Mouse (Mus musculus): ENCODE results near the gene C2cd3. TPM values are rescaled to one million over a fixed set of nuclear protein-coding genes. Genes with fewer than 3 reads are reported as not detected.

C2cd3 gene
- total and polyA plus RNA-seq, 2 experiments from 2014 or later: 9.2 to 18.3 TPM

GRCm38 (mm10) chr7:100484493-100484892, 112.5 kb downstream of the C2cd3 start:
- no peaks in the 10 kb centered on the region for H3K4me1 ChIP-seq (ENCODE audit: insufficient read depth, low read length)
- 71% methylated on average over 5 of the region's 5 CpGs for WGBS
- no peaks in the 10 kb centered on the region for H3K27me3 ChIP-seq (ENCODE audit: insufficient read depth, low read length)
- ATAC-seq (no peak), DNase-seq (ENCODE audit: low spot score) (no peak)
- H3K9me3 ChIP-seq (ENCODE audit: low read length): no peaks in the 10 kb centered on the region
- no peaks in the 10 kb centered on the region for H3K36me3 ChIP-seq (ENCODE audit: insufficient read depth, low read length)
- no peak overlapping the region for H3K27ac ChIP-seq
- TF ChIP-seq CTCF (IDR thresholded peaks at IDR 0.05; ENCODE audit: low read depth): no peak
- no peak overlapping the region for H3K4me2 ChIP-seq (ENCODE audit: low read depth, low read length)
- no peak overlapping the region for H3K4me3 ChIP-seq (ENCODE audit: low read length)
- H3K9ac ChIP-seq (replicated peaks; ENCODE audit: low read length): no peak overlapping the region

DNA sequence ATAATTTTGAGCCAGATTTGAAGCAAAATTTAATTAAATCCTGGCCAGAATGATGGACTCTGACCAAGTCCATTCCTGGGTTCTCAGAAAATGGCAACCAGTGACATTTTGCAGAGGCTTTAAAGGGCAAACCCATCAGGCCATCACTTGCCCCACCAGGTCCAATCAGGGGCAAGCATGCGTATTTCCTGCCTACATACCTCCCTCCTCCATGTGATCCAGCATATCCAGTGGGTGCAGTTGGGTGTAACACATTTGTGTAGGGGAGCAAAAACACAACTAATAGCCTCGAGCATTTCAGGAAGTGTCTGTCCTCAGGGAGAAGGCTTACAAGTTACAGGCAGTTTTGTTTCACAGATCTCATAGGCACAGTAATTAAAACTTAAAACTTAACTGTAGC, 115.3 kb downstream of the C2cd3 start:
- no peak for ATAC-seq

GRCm38 (mm10) chr7:100488474-100489048, 116.5 kb downstream of the C2cd3 start:
- Histone ChIP-seq H3K4me1 (ENCODE audit: insufficient read depth, low read length) (peaks cover 6% of the 10 kb centered on the region; the same call in 1 of the 2 replicates), H3K9me3 (ENCODE audit: low read length) (no peaks in the 10 kb centered on the region), H3K4me3 (ENCODE audit: low read length) (no peak overlapping the region), H3K4me2 (ENCODE audit: low read depth, low read length) (no peak overlapping the region), H3K36me3 (ENCODE audit: insufficient read depth, low read length) (no peaks in the 10 kb centered on the region), H3K27ac (peak overlapping the region; percentile 73; the same call in 1 of the 2 replicates), H3K27me3 (ENCODE audit: insufficient read depth, low read length) (no peaks in the 10 kb centered on the region), H3K9ac (replicated peaks; ENCODE audit: low read length) (no peak overlapping the region)
- WGBS: 17% methylated on average over 10 of the region's 10 CpGs
- DNase-seq (ENCODE audit: low spot score) (peak; percentile 74), ATAC-seq (peak; percentile 83)
- no peak for TF ChIP-seq CTCF (IDR thresholded peaks at IDR 0.05; ENCODE audit: low read depth)

More for the DNA sequence above, 115.3 kb downstream of the C2cd3 start:
- Histone ChIP-seq H3K4me1 (ENCODE audit: insufficient read depth, low read length) (no peaks in the 10 kb centered on the region), H3K4me3 (ENCODE audit: low read length) (no peak overlapping the region), H3K27me3 (ENCODE audit: insufficient read depth, low read length) (no peaks in the 10 kb centered on the region), H3K9me3 (ENCODE audit: low read length) (no peaks in the 10 kb centered on the region), H3K4me2 (ENCODE audit: low read depth, low read length) (no peak overlapping the region), H3K36me3 (ENCODE audit: insufficient read depth, low read length) (no peaks in the 10 kb centered on the region), H3K27ac (no peak overlapping the region), H3K9ac (replicated peaks; ENCODE audit: low read length) (no peak overlapping the region)
- DNase-seq (ENCODE audit: low spot score): no peak
- 71% methylated on average over 2 of the region's 2 CpGs for WGBS
- TF ChIP-seq CTCF (IDR thresholded peaks at IDR 0.05; ENCODE audit: low read depth): no peak

- ATAC-seq (no peak), DNase-seq (ENCODE audit: low spot score) (peak; percentile 10)
- peak overlapping the region; percentile 58 for H3K9ac ChIP-seq (replicated peaks; ENCODE audit: low read length)
- TF ChIP-seq CTCF (IDR thresholded peaks at IDR 0.05; ENCODE audit: low read depth): peak; percentile 0; the same call in 1 of the 2 replicates
- peak overlapping the region; percentile 45; the same call in 1 of the 2 replicates for H3K27ac ChIP-seq
- H3K4me3 ChIP-seq (ENCODE audit: low read length): peak overlapping the region; percentile 39
- H3K27me3 ChIP-seq (ENCODE audit: insufficient read depth, low read length): no peaks in the 10 kb centered on the region
- WGBS: 5% methylated on average over 35 of the region's 36 CpGs
- peak overlapping the region; percentile 70 for H3K4me2 ChIP-seq (ENCODE audit: low read depth, low read length)
- no peaks in the 10 kb centered on the region for H3K9me3 ChIP-seq (ENCODE audit: low read length)
- no peaks in the 10 kb centered on the region for H3K36me3 ChIP-seq (ENCODE audit: insufficient read depth, low read length)
- H3K4me1 ChIP-seq (ENCODE audit: insufficient read depth, low read length): peaks cover 13% of the 10 kb centered on the region; the same call in 1 of the 2 replicates
Observed at GRCm38 (mm10) chr7:100492391-100493116, 120.5 kb downstream of the C2cd3 start.

DNA sequence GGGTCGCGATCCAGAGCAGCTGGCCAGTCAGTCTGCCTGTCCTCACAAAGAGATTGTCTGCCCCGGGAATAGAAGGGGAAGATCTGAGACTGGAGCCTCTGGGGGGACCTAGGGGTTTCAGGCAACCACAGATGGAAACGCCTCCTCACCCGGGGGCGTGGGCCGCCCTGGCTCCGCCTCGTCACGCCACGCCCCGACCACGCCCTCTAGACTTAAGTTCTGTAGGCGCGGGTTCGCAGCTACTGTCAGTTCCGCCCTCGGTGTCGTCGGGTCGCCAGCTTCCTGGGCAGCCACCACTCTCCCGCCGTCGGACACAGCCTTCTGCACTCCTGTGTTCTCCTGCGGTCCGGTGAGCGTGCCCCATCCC, 121.1 kb downstream of the C2cd3 start, which contains the start of gene Ucp2:
Ucp2 (plus strand) TSS at position 221 of the 367 bp plus-strand sequence.
- Histone ChIP-seq H3K4me1 (ENCODE audit: insufficient read depth, low read length) (peaks cover 13% of the 10 kb centered on the region; the same call in 1 of the 2 replicates), H3K4me2 (ENCODE audit: low read depth, low read length) (peak within 1 kb of the TSS; percentile 70), H3K9me3 (ENCODE audit: low read length) (no peaks in the 10 kb centered on the region), H3K4me3 (ENCODE audit: low read length) (peak within 1 kb of the TSS; percentile 39), H3K27me3 (ENCODE audit: insufficient read depth, low read length) (no peaks in the 10 kb centered on the region), H3K36me3 (ENCODE audit: insufficient read depth, low read length) (no peaks in the 10 kb centered on the region), H3K27ac (peak within 1 kb of the TSS; percentile 90; the same call in 1 of the 2 replicates), H3K9ac (replicated peaks; ENCODE audit: low read length) (peak within 1 kb of the TSS; percentile 58)
- no peak for TF ChIP-seq CTCF (IDR thresholded peaks at IDR 0.05; ENCODE audit: low read depth)
- WGBS: under 1% methylated on average over 27 of the region's 27 CpGs
- ATAC-seq (0 out of 2 replicates have a peak, but pooled peaks have one; percentile 6), DNase-seq (ENCODE audit: low spot score) (peak; percentile 71)

DNA sequence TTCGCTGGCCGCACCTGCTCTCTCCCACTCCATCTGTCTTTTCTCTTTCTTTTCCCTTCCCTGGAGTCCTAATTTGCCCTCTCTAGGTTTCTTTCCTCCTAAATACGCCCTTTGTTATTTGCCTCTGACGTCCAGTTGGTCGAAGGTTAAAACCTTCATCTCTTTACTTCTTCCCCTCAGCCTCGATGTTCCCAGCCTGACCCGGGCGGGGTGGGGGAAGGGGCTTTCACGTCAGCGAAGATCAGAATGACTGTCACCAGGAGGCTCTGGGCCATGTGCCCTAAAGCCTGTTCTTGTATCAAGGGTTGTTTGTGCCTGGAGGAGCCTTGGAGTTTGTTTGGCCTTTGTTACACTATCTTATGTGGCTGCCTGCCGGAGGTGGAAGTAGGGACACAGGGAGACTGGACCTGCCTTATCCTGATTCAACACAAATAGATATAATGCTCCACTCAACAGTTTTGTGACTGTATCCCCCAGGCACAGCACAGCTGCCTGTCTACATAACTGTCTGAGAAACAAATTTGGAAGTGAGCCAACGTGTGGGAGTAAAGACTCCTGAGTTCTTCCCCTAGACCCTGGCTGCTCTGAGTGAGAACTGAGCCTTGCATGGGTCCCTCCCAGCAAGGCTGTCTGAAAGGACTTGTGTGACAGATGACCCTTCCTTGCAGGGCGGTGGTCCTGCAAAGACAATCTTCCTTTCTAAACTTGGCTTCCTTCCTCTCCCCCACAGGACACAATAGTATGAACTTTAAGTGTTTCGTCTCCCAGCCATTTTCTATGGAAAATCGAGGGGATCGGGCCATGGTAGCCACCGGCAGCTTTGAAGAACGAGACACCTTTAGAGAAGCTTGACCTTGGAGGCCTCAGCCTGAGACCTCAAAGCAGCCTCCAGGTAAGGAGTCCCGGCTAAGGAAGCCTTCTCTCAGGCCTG, 121.7 kb downstream of the C2cd3 start:
- peak overlapping the region; percentile 58 for H3K9ac ChIP-seq (replicated peaks; ENCODE audit: low read length)

More for the DNA sequence above, 121.7 kb downstream of the C2cd3 start:
- peak; percentile 59 for DNase-seq (ENCODE audit: low spot score)
- Histone ChIP-seq H3K36me3 (ENCODE audit: insufficient read depth, low read length) (no peaks in the 10 kb centered on the region), H3K27ac (peak overlapping the region; percentile 90; the same call in 1 of the 2 replicates), H3K27me3 (ENCODE audit: insufficient read depth, low read length) (no peaks in the 10 kb centered on the region), H3K4me2 (ENCODE audit: low read depth, low read length) (peak overlapping the region; percentile 70), H3K9me3 (ENCODE audit: low read length) (no peaks in the 10 kb centered on the region), H3K4me1 (ENCODE audit: insufficient read depth, low read length) (peaks cover 13% of the 10 kb centered on the region; the same call in 1 of the 2 replicates), H3K4me3 (ENCODE audit: low read length) (peak overlapping the region; percentile 39)
- 32% methylated on average over 19 of the region's 19 CpGs for WGBS
- TF ChIP-seq CTCF (IDR thresholded peaks at IDR 0.05; ENCODE audit: low read depth): no peak
- ATAC-seq: no peak
